Mouse (Mus musculus) hindbrain, embryonic 11.5 days (tissue): ENCODE measurements at regions not wholly inside any gene's neighbourhood (a gene's known extent, or its start where the extent isn't known, plus 50 kb on each side); places are given as distances from the start of the nearest gene placed in this dataset.
"Not testable (repeated sequence)": the region's sequence is repeated elsewhere in the genome, so short reads cannot be mapped to it uniquely, and the experiment has no call there.

ENCODE experiments used
- ATAC-seq: fragments of 200-750 bp; cut with Nextera tagmentation; 2 replicates; pipeline ENCODE4 v1.8.0; 2017; ENCODE audit warnings: mild to moderate bottlenecking, moderate TSS enrichment, moderate library complexity; ENCODE audit not compliant: low FRiP score
- DNase-seq: peaks from one replicate; pipeline ENCODE4 v3.0.0-alpha.2; 2015; ENCODE audit warnings: low spot score
- H3K27ac ChIP-seq: fragments of 300-500 bp; sonication (generic); 2 replicates; pipeline ENCODE4 v1.5.1; 2014; ENCODE audit warnings: mild to moderate bottlenecking, low read depth, low read length
- H3K27me3 ChIP-seq: fragments of 300-500 bp; sonication (generic); 2 replicates; pipeline ENCODE4 v1.6.1; 2014; ENCODE audit warnings: mild to moderate bottlenecking, low read length, moderate library complexity, mixed read lengths; ENCODE audit not compliant: control insufficient read depth, insufficient read depth
- H3K36me3 ChIP-seq: fragments of 300-500 bp; sonication (generic); 2 replicates; pipeline ENCODE4 v1.6.1; 2014; ENCODE audit warnings: mild to moderate bottlenecking, low read length, moderate library complexity, mixed read lengths; ENCODE audit not compliant: control insufficient read depth, insufficient read depth
- H3K4me1 ChIP-seq: fragments of 300-500 bp; sonication (generic); replicated peaks from 2 replicates; pipeline ENCODE4 v1.6.1; 2014; ENCODE audit warnings: low read length, mixed read lengths; ENCODE audit not compliant: control insufficient read depth, insufficient read depth
- H3K4me2 ChIP-seq: fragments of 300-500 bp; sonication (generic); replicated peaks from 2 replicates; pipeline ENCODE4 v1.6.1; 2014; ENCODE audit warnings: mild to moderate bottlenecking, low read depth, low read length
- H3K4me3 ChIP-seq: fragments of 300-500 bp; sonication (generic); 2 replicates; pipeline ENCODE4 v1.5.1; 2014; ENCODE audit warnings: low read depth, low read length
- H3K9ac ChIP-seq: fragments of 300-500 bp; sonication (generic); 2 replicates; pipeline ENCODE4 v1.6.1; 2014; ENCODE audit warnings: low read depth, low read length
- H3K9me3 ChIP-seq: fragments of 300-500 bp; sonication (generic); 2 replicates; pipeline ENCODE4 v1.6.1; 2016; ENCODE audit warnings: low read length; ENCODE audit not compliant: control insufficient read depth
- WGBS: fragments of 180-500 bp; shearing (Covaris S2); extraction: QIAGEN DNeasy Blood & Tissue Kit; methylation state at CpG from one replicate; pipeline ENCODE4 v1.1.7; 2014; 5-methylcytosine and 5-hydroxymethylcytosine counted together

- 67% methylated on average over 2 of the region's 2 CpGs for WGBS
- H3K36me3 ChIP-seq: no peaks in the 10 kb centered on the region
- ATAC-seq: no peak
- no peak overlapping the region for H3K4me2 ChIP-seq
- H3K4me1 ChIP-seq: no peaks in the 10 kb centered on the region
- H3K27ac ChIP-seq: no peak overlapping the region
- H3K9me3 ChIP-seq: no peaks in the 10 kb centered on the region
- no peak overlapping the region for H3K4me3 ChIP-seq
- H3K9ac ChIP-seq: no peak overlapping the region
- no peaks in the 10 kb centered on the region for H3K27me3 ChIP-seq
- no peak for DNase-seq
Measured at GRCm38 (mm10) chr1:17451204-17451866, 694.4 kb downstream of the Crisp4 start.

GRCm38 (mm10) chr1:17450715-17451114 lies 695.0 kb downstream of the Crisp4 start:
- Histone ChIP-seq H3K9ac (no peak overlapping the region), H3K4me3 (no peak overlapping the region), H3K27me3 (no peaks in the 10 kb centered on the region), H3K36me3 (no peaks in the 10 kb centered on the region), H3K9me3 (no peaks in the 10 kb centered on the region), H3K27ac (no peak overlapping the region), H3K4me1 (no peaks in the 10 kb centered on the region), H3K4me2 (no peak overlapping the region)
- no peak for DNase-seq
- WGBS: 53% methylated on average over 1 of the region's 1 CpGs
- ATAC-seq: no peak

DNA sequence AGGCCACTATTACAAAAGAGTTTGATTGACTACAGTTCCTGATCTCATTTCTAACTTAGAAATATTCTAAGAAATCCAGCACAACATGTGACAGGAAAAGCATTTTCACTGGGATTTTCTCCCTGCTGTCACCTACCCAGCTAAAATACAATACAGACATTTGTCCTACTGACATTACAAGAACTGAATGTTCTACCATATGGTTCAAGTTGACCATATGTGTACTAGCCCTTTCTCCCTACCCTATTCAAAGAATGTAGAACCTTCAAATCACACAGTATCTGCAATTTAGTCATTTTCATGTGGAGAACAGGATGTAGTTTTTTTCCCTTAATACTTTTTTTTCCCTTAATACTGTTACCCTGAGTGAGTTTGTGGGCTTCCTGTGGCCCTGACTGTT lies 695.4 kb downstream of the Crisp4 start:
- Histone ChIP-seq H3K9me3 (no peaks in the 10 kb centered on the region), H3K9ac (no peak overlapping the region), H3K27ac (no peak overlapping the region), H3K4me1 (no peaks in the 10 kb centered on the region), H3K4me3 (no peak overlapping the region), H3K36me3 (no peaks in the 10 kb centered on the region), H3K27me3 (no peaks in the 10 kb centered on the region), H3K4me2 (no peak overlapping the region)
- DNase-seq (no peak), ATAC-seq (no peak)

DNA sequence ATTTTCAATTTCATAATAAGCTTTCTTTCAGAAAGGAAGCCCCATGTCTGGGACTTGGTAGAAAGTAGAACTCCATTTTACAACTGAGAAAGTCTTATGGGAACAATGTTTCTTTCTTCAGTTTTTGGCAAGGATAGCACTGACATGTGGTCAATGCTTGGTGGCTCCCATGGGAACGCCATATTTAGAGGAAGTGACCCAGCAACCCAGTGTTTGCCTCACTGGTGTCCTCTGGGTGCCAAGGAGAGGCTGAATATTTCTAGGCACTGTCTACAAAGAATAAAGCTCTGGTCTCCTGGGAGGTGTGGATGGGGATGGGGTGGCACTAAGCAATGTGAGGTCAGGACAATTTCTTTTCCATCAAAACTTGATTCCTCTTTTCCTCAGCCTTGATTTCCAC lies 696.4 kb downstream of the Crisp4 start:
- Histone ChIP-seq H3K4me2 (no peak overlapping the region), H3K27ac (no peak overlapping the region), H3K4me1 (no peaks in the 10 kb centered on the region), H3K9ac (no peak overlapping the region), H3K9me3 (no peaks in the 10 kb centered on the region), H3K4me3 (no peak overlapping the region), H3K36me3 (no peaks in the 10 kb centered on the region), H3K27me3 (no peaks in the 10 kb centered on the region)
- ATAC-seq (no peak), DNase-seq (no peak)
- 83% methylated on average over 1 of the region's 1 CpGs for WGBS

GRCm38 (mm10) chr1:17434064-17434463 lies 711.6 kb downstream of the Crisp4 start:
- H3K27ac ChIP-seq, H3K27me3 ChIP-seq, H3K4me1 ChIP-seq, H3K9ac ChIP-seq, DNase-seq, H3K4me3 ChIP-seq, H3K36me3 ChIP-seq, H3K9me3 ChIP-seq, ATAC-seq, H3K4me2 ChIP-seq: not testable (repeated sequence)
- 83% methylated on average over 5 of the region's 5 CpGs for WGBS

DNA sequence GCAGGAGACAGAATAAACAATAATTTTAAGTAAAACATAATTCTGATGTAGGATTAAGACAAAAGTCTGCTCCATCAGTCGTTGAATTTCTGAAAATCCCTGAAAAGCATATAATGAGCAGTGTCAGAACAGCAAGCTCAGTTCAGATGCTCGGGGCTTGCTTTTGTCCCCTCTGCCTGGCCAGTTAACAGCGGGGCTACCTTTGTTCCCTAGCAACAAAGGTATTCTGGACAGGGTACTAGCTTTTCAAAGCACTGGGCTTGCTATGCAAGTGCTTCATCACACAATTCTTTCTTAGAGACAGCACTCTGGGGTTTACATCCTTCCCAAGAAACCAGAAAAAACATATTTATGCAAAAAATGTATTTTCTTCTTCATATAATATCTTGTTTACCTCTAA lies 729.7 kb downstream of the Crisp4 start:
- H3K4me2 ChIP-seq: no peak overlapping the region
- no peak overlapping the region for H3K4me3 ChIP-seq
- no peaks in the 10 kb centered on the region for H3K27me3 ChIP-seq
- WGBS: 19% methylated on average over 3 of the region's 3 CpGs
- no peaks in the 10 kb centered on the region for H3K36me3 ChIP-seq
- H3K4me1 ChIP-seq: no peaks in the 10 kb centered on the region
- no peak overlapping the region for H3K27ac ChIP-seq
- no peak for ATAC-seq
- no peak overlapping the region for H3K9ac ChIP-seq
- H3K9me3 ChIP-seq: no peaks in the 10 kb centered on the region
- peak; percentile 8 for DNase-seq

DNA sequence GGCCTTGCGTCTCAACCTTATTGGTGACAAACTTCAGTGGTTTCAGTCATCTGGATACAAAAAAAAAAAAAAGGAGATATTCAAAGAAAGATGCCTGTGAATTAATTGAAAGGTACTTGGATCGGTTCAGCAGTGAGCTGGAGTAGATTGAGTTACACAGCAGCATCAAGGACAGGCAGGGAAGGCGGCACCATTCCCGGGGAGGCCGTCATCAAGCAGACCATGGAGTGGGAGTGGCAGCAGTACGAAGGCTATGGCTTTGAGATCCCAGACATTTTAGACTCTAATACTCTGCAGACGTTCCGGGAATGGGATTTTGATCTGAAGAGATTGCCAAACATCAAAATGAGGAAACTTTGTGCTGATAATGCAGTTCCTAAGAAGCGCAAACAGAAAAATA lies 750.8 kb downstream of the Crisp4 start:
- 82% methylated on average over 9 of the region's 9 CpGs for WGBS
- ATAC-seq: no peak
- H3K4me2 ChIP-seq: no peak overlapping the region

GRCm38 (mm10) chr1:17392114-17392819 lies 753.4 kb downstream of the Crisp4 start:
- no peaks in the 10 kb centered on the region for H3K36me3 ChIP-seq
- no peak overlapping the region for H3K27ac ChIP-seq
- whole genome bisulfite sequencing: 85% methylated on average over 2 of the region's 2 CpGs
- no peaks in the 10 kb centered on the region for H3K4me1 ChIP-seq
- H3K27me3 ChIP-seq: no peaks in the 10 kb centered on the region
- DNase-seq (no peak), ATAC-seq (no peak)
- no peak overlapping the region for H3K4me3 ChIP-seq
- H3K9me3 ChIP-seq: no peaks in the 10 kb centered on the region
- no peak overlapping the region for H3K4me2 ChIP-seq
- no peak overlapping the region for H3K9ac ChIP-seq

More for the DNA sequence above, 750.8 kb downstream of the Crisp4 start:
- Histone ChIP-seq H3K27ac (no peak overlapping the region), H3K9ac (no peak overlapping the region), H3K9me3 (no peaks in the 10 kb centered on the region), H3K27me3 (no peaks in the 10 kb centered on the region), H3K4me3 (no peak overlapping the region), H3K4me1 (no peaks in the 10 kb centered on the region), H3K36me3 (no peaks in the 10 kb centered on the region)
- no peak for DNase-seq

GRCm38 (mm10) chr1:17377562-17377961 lies 768.1 kb downstream of the Crisp4 start:
- no peak overlapping the region for H3K9ac ChIP-seq
- H3K36me3 ChIP-seq: no peaks in the 10 kb centered on the region
- H3K27ac ChIP-seq: no peak overlapping the region
- H3K4me1 ChIP-seq: no peaks in the 10 kb centered on the region
- no peak overlapping the region for H3K4me3 ChIP-seq
- no peaks in the 10 kb centered on the region for H3K27me3 ChIP-seq
- WGBS: 51% methylated on average over 2 of the region's 2 CpGs
- DNase-seq: no peak
- no peak for ATAC-seq
- H3K9me3 ChIP-seq: no peaks in the 10 kb centered on the region
- H3K4me2 ChIP-seq: no peak overlapping the region
